Mouse (Mus musculus): ENCODE data around the gene Lrrc4c.

Lrrc4c gene

GRCm38 (mm10) chr2:97652711-97653110 is 1334.7 kb downstream of the Lrrc4c start:
- no peak for DNase-seq

Data from thymus, postnatal 14 days (tissue).